Mouse (Mus musculus) lung, postnatal 0 days (tissue): ENCODE data around the gene Dnajc5.
A peak's percentile ranks its signal among the peaks of the same experiment; 100 is the strongest.

Source experiments
- CTCF ChIP-seq: IDR thresholded peaks from 2 replicates; pipeline ENCODE4 v1.5.1; 2016; ENCODE audit warnings: antibody characterized with exemption, mild to moderate bottlenecking
- EP300 ChIP-seq: IDR thresholded peaks from 2 replicates; pipeline ENCODE4 v1.6.1; 2016; ENCODE audit warnings: antibody characterized with exemption, mild to moderate bottlenecking, control low read depth

- TF ChIP-seq CTCF: peak; percentile 35
- no peak for TF ChIP-seq EP300
Observed at GRCm38 (mm10) chr2:181598454-181599351, 78.4 kb downstream of the Dnajc5 start, which contains the start of gene Samd10.
